Mouse (Mus musculus): Measurements from ENCODE around the gene Senp3. TPM values are rescaled to one million over a fixed set of nuclear protein-coding genes. Genes with fewer than 3 reads are reported as not detected.
A peak's percentile ranks its signal among the peaks of the same experiment; 100 is the strongest.

The Senp3 gene
- total RNA-seq, 2 experiments from 2014 or later, result 101 to 122 TPM

GRCm38 (mm10) chr11:69680136-69680855 is 1.6 kb downstream of the Senp3 start:
- DNase-seq, result no peak

DNA sequence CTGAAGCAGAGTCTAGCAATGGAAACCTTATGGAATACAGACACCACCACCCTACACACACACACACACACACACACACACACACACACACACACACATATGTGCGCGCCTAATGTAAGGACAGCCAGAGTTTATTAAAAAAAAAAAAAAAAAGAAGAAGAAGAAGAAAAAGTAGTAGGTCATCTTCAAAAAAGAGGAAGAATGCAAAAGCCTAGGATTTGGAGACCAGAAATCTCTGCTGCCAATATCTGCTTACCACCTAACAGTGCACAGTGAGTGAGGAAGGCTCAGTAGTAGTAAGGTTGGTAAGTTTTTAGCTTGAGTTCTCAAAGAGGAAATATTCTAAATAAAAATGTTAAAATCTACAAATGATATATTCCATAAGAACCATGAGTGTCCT is 2.7 kb downstream of the Senp3 start:
- DNase-seq, result no peak

- peak; percentile 100 for DNase-seq
These were observed 9.6 kb downstream of the Senp3 start, which contains the start of gene Eif4a1 for GRCm38 (mm10) chr11:69672211-69672706. TSS of gene Eif4a1 (minus strand) at chr11:69672423.

GRCm38 (mm10) chr11:69671726-69672124 is 10.2 kb downstream of the Senp3 start:
- no peak for DNase-seq

DNA sequence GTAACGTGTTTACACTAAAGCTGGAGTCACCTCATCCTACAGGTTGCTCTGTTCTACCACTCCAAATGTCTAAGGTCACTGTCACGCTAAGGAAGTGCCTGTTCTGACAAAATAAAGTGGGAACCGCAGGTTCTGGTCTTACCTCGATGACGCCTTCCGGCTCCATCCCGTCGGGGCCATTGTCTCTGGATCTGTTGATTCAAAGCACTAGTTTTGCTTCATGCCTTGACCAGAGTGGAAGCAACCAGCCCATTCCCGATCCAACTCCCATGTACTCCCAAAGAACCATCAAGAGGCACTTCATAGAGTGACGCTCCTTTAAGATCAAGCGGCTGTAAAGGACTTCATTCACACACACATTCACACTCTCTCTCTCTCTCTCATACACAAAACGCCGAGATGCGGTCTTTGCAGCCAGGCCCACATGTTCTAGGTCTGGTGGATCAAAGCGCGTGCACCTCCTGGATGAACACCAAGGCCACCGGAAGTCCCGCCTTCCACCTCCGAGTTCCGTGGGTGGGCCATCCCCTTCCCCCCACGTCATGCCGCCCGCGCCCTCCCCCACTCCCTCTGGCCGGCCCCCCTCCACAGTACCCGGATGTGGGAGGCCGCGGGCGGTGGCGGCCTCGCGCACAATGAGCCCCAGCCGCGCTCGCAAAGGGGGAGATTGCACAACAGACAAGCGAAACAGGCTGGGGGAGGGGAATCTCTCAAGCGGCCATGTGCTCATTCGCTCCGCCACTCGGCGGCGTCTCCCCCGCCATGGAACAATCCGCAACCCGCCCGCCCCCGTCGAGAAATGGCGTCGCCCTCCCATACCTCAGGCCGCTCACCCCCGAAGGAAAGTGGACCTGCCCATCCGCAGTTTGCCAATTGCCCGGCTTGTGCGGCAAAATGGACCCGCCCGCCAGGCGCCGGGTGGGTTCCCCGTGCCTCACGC is 10.8 kb downstream of the Senp3 start:
- DNase-seq, result peak; percentile 90 to 92

GRCm38 (mm10) chr11:69666665-69667005 is 15.2 kb downstream of the Senp3 start:
- DNase-seq, result no peak

- DNase-seq, result peak; percentile 55 to 64
These were observed 15.8 kb downstream of the Senp3 start, which contains the start of gene Cd68 for GRCm38 (mm10) chr11:69665961-69666664. TSS of gene Cd68 (minus strand) at chr11:69666153.

- DNase-seq, result no peak
These were observed 16.4 kb downstream of the Senp3 start for GRCm38 (mm10) chr11:69665457-69665960.

DNA sequence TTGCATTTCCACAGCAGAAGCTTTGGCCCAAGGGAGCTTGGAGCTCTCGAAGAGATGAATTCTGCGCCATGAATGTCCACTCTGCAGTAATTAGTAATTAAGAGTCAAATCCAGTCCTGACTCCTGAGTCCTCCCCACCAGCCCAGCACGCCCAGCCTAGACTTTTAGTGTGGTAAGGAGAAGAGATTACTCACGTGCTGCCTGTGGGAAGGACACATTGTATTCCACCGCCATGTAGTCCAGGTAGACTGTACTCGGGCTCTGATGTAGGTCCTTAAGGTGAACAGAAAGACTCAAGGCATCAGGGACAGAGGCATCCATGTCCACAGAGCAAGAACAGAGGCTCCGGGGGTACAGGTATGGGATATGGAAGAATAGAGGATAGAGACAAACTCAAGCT is 17.0 kb downstream of the Senp3 start:
- no peak for DNase-seq

DNA sequence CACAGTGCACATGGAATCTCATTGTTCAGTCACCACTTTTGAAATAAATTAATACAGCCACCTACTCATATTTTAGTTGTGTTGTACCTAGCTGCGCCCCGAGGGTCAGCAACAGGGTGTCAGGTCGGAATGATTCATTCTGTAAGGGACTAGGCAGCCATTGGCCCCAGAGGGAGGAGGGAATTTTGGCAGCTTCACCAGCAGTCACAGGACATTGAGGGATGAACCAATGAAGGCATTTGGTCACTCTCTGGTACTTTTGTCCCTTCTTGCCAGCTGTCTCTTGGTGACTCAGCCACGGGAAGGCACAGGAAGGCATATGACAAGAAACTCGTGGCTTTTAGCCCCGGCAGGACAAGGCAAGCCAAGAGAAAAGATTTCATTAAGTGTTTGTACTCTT is 18.1 kb downstream of the Senp3 start:
- no peak for DNase-seq

- no peak for DNase-seq
These were observed 18.8 kb downstream of the Senp3 start for GRCm38 (mm10) chr11:69662967-69663671.

DNA sequence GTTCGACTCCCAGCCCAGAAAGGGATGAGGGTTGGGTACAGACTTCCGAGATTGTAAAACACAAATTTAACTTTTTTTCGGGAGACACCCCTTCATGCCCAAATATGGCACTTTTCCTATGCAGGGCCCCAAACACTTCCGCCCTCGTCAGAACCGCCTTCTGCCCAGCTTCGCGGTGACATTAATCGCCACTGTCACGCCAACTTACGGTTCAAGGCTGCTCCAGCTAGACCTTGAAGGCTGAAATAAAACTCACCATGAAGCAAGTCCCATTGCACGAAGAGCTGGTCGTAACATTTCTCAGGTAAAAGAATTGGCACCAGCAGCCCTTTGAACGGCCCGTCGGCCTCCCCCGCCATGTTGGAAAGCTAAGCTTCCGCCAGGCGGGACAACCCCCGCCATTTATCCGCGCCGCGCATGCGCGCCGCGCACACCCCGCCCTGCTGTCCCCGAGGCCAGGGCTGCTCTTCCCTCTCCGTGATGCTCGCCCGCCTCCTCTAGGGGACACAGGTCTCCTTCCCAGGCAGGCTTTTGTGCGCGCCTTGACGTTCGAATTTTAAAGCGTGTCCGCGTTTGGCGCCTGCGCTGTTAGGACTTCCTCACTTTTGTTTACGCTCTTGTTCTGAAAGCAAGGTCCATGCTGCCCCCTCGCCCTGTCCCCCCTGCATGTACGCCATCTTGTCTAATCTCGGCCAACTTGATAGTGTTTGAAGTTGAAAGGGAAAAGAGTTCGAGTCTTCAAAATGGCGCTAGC is 19.5 kb downstream of the Senp3 start, which contains the start of gene Mpdu1:
Gene Mpdu1 (minus strand): TSS at position 430 of the 754 bp plus-strand sequence.
- peak; percentile 94 to 95 for DNase-seq

GRCm38 (mm10) chr11:69661221-69661881 is 20.5 kb downstream of the Senp3 start:
- DNase-seq, result no peak

GRCm38 (mm10) chr11:69657462-69657881 is 24.4 kb downstream of the Senp3 start:
- DNase-seq, result no peak

GRCm38 (mm10) chr11:69656617-69657461 is 25.0 kb downstream of the Senp3 start:
- DNase-seq, result no peak

GRCm38 (mm10) chr11:69656065-69656455 is 25.8 kb downstream of the Senp3 start:
- no peak for DNase-seq

- DNase-seq, result peak; percentile 69 to 74
These were observed 26.4 kb downstream of the Senp3 start, which contains the start of gene Sox15 for GRCm38 (mm10) chr11:69655264-69656064. TSS of gene Sox15 (plus strand) at chr11:69655314.

GRCm38 (mm10) chr11:69654760-69655159 is 27.1 kb downstream of the Senp3 start:
- DNase-seq, result no peak
